Mouse (Mus musculus) liver, embryonic 11.5 days (tissue): ENCODE results near the gene Gpr1. TPM values are rescaled to one million over a fixed set of nuclear protein-coding genes. Genes with fewer than 3 reads are reported as not detected.

Experiments
- ATAC-seq: fragments of 200-750 bp; cut with Nextera tagmentation; replicated peaks from 2 replicates; pipeline ENCODE4 v1.8.0; 2017; ENCODE audit warnings: moderate number of reproducible peaks, mild to moderate bottlenecking, moderate TSS enrichment, moderate library complexity; ENCODE audit not compliant: low FRiP score
- DNase-seq: peaks from one replicate; pipeline ENCODE4 v3.0.0-alpha.2; 2017; ENCODE audit warnings: low spot score
- H3K27ac ChIP-seq: fragments of 300-500 bp; sonication (generic); 2 replicates; pipeline ENCODE4 v1.5.1; 2014; ENCODE audit warnings: mild to moderate bottlenecking, low read depth, low read length, control low read depth
- H3K27me3 ChIP-seq: fragments of 300-500 bp; sonication (generic); replicated peaks from 2 replicates; pipeline ENCODE4 v1.6.1; 2014; ENCODE audit warnings: low read length, mixed read lengths; ENCODE audit not compliant: control insufficient read depth, insufficient read depth
- H3K36me3 ChIP-seq: fragments of 300-500 bp; sonication (generic); 2 replicates; pipeline ENCODE4 v1.6.1; 2014; ENCODE audit warnings: mild to moderate bottlenecking, low read length, moderate library complexity, mixed read lengths; ENCODE audit not compliant: control insufficient read depth, insufficient read depth
- H3K4me1 ChIP-seq: fragments of 300-500 bp; sonication (generic); replicated peaks from 2 replicates; pipeline ENCODE4 v1.6.1; 2014; ENCODE audit warnings: low read length, mixed read lengths; ENCODE audit not compliant: control insufficient read depth, insufficient read depth
- H3K4me2 ChIP-seq: fragments of 300-500 bp; sonication (generic); 2 replicates; pipeline ENCODE4 v1.6.1; 2014; ENCODE audit warnings: mild to moderate bottlenecking, control low read depth, moderate library complexity
- H3K4me3 ChIP-seq: fragments of 300-500 bp; sonication (generic); 2 replicates; pipeline ENCODE4 v1.5.1; 2014; ENCODE audit warnings: low read depth, low read length, control low read depth
- H3K9ac ChIP-seq: fragments of 300-500 bp; sonication (generic); 2 replicates; pipeline ENCODE4 v1.6.1; 2014; ENCODE audit warnings: low read depth, low read length, control low read depth
- H3K9me3 ChIP-seq: fragments of 300-500 bp; sonication (generic); 2 replicates; pipeline ENCODE4 v1.6.1; 2016; ENCODE audit warnings: low read length, inconsistent platforms, mixed read lengths; ENCODE audit not compliant: control insufficient read depth
- WGBS: fragments of 180-500 bp; shearing (Covaris S2); extraction: QIAGEN DNeasy Blood & Tissue Kit; methylation state at CpG from one replicate; pipeline ENCODE4 v1.1.7; 2014; 5-methylcytosine and 5-hydroxymethylcytosine counted together
- polyA plus RNA-seq: library from polyadenylated mRNA; unstranded; fragments of >200 nt; fragmentation: Nextera tagmentation; extraction: Ambion mirVana; gene quantifications from 2 replicates; pipeline ENCODE4 v1.2.1, GENCODE M21; 2014

Gpr1 gene
- polyA plus RNA-seq, 1 experiment from 2014 or later = 0.14 TPM

GRCm38 (mm10) chr1:63239305-63239704 lies 25.0 kb upstream of the Gpr1 start:
- Histone ChIP-seq H3K27ac (no peak overlapping the region), H3K9ac (no peak overlapping the region), H3K36me3 (no peaks in the 10 kb centered on the region), H3K4me1 (no peaks in the 10 kb centered on the region; the same call in 1 of the 2 replicates), H3K27me3 (peaks cover 3% of the 10 kb centered on the region), H3K4me2 (no peak overlapping the region), H3K9me3 (no peaks in the 10 kb centered on the region), H3K4me3 (no peak overlapping the region)
- 55% methylated on average over 4 of the region's 4 CpGs for WGBS
- ATAC-seq = no peak
- no peak for DNase-seq

DNA sequence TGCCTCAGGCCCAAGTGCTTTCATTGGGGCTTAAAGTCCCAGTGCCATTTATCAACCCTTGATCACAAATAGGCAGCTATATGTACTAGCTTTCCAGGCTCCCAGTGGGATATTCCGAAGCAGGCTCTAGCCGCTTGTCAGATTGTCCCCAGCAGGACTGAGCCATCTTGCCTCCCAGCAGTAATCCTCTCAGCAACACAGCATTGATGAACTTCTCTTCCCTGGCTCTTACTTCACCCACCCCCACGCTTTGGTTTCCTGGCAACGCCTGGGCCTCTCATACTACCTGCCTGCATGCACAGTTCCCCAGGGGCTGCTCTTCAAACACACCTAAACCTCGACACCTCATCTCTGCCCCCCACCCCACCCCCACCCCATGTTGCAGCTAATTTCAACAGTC lies 23.0 kb upstream of the Gpr1 start:
- no peaks in the 10 kb centered on the region for H3K9me3 ChIP-seq
- ATAC-seq (no peak), DNase-seq (no peak)
- no peak overlapping the region for H3K9ac ChIP-seq
- H3K4me2 ChIP-seq = no peak overlapping the region
- no peak overlapping the region for H3K27ac ChIP-seq
- no peaks in the 10 kb centered on the region for H3K36me3 ChIP-seq
- no peak overlapping the region for H3K4me3 ChIP-seq
- no peaks in the 10 kb centered on the region; the same call in 1 of the 2 replicates for H3K4me1 ChIP-seq
- H3K27me3 ChIP-seq = no peaks in the 10 kb centered on the region
- 27% methylated on average over 5 of the region's 5 CpGs for WGBS

GRCm38 (mm10) chr1:63227241-63227640 lies 12.9 kb upstream of the Gpr1 start:
- no peak for DNase-seq
- Histone ChIP-seq H3K4me2 (no peak overlapping the region), H3K27me3 (no peaks in the 10 kb centered on the region)

DNA sequence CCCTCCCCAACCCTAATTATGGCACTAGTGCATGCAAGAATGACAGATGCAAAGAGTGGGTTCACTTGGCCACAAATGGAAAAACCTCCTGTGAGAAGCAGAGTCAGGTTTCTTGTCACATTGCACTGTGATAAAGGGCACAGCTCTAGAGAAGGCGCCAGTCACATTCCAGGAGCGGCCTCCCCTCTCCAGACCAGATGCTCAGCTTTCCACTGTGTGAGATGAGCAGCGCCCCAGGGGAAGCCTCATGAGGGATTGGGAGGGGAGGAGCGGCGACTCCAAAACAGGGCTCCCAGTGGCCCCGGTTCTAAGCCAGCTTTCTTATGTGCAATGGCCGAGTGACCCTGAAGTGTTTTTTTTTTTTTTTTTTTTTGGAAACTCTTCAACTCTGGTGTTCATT lies 11.5 kb upstream of the Gpr1 start:
- DNase-seq = no peak
- no peak overlapping the region for H3K27ac ChIP-seq
- no peak overlapping the region for H3K4me2 ChIP-seq

More at GRCm38 (mm10) chr1:63227241-63227640, 12.9 kb upstream of the Gpr1 start:
- 77% methylated on average over 5 of the region's 5 CpGs for WGBS
- no peak for ATAC-seq
- Histone ChIP-seq H3K36me3 (no peaks in the 10 kb centered on the region), H3K27ac (no peak overlapping the region), H3K9ac (no peak overlapping the region), H3K9me3 (no peaks in the 10 kb centered on the region), H3K4me3 (no peak overlapping the region), H3K4me1 (no peaks in the 10 kb centered on the region)

GRCm38 (mm10) chr1:63225009-63225408 lies 10.7 kb upstream of the Gpr1 start:
- Histone ChIP-seq H3K9ac (no peak overlapping the region), H3K36me3 (no peaks in the 10 kb centered on the region), H3K4me3 (no peak overlapping the region), H3K27me3 (no peaks in the 10 kb centered on the region), H3K27ac (no peak overlapping the region), H3K9me3 (no peaks in the 10 kb centered on the region), H3K4me2 (no peak overlapping the region), H3K4me1 (no peaks in the 10 kb centered on the region)
- DNase-seq = no peak
- peak; percentile 83 for ATAC-seq
- WGBS = 30% methylated on average over 4 of the region's 4 CpGs

More for the DNA sequence above, 11.5 kb upstream of the Gpr1 start:
- no peaks in the 10 kb centered on the region for H3K9me3 ChIP-seq
- no peak overlapping the region for H3K4me3 ChIP-seq
- H3K9ac ChIP-seq = no peak overlapping the region
- 20% methylated on average over 7 of the region's 7 CpGs for WGBS
- no peak for ATAC-seq
- no peaks in the 10 kb centered on the region for H3K27me3 ChIP-seq
- H3K36me3 ChIP-seq = no peaks in the 10 kb centered on the region
- H3K4me1 ChIP-seq = no peaks in the 10 kb centered on the region

DNA sequence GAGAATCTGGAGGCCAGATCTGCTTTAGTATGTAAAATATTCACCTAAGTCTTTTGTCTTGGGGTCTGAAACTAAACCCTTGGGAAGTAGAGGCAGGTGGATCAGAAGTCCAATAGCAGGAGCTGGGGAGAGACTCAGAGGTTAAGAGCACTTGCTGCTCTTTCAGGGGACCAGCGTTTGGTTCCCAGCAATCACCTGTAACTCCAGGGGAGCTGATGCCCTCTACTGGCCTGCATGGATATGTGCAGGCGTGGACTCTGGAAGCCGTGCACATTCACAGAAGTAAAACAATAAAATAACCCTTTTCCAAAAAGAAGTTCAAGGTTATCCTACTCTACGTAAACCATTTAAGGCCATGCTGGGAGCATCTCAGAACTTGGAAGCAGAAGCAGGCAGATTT lies 4.9 kb upstream of the Gpr1 start:
- Histone ChIP-seq H3K9me3 (no peaks in the 10 kb centered on the region; the same call in 1 of the 2 replicates), H3K4me2 (no peak overlapping the region), H3K36me3 (no peaks in the 10 kb centered on the region), H3K27ac (no peak overlapping the region), H3K9ac (no peak overlapping the region), H3K27me3 (no peaks in the 10 kb centered on the region; the same call in 1 of the 2 replicates), H3K4me3 (no peak overlapping the region), H3K4me1 (no peaks in the 10 kb centered on the region)
- WGBS = 89% methylated on average over 4 of the region's 4 CpGs
- ATAC-seq (no peak), DNase-seq (no peak)

- H3K4me1 ChIP-seq = no peaks in the 10 kb centered on the region
- no peaks in the 10 kb centered on the region for H3K36me3 ChIP-seq
- H3K9me3 ChIP-seq = no peaks in the 10 kb centered on the region; the same call in 1 of the 2 replicates
- H3K9ac ChIP-seq = no peak overlapping the region
- ATAC-seq = no peak
- no peak overlapping the region for H3K4me3 ChIP-seq
- H3K4me2 ChIP-seq = no peak overlapping the region
- no peak overlapping the region for H3K27ac ChIP-seq
- DNase-seq = no peak
- H3K27me3 ChIP-seq = no peaks in the 10 kb centered on the region; the same call in 1 of the 2 replicates
- WGBS = 47% methylated on average over 7 of the region's 7 CpGs
Measured at GRCm38 (mm10) chr1:63214631-63215030, 288 bp upstream of the Gpr1 start.

DNA sequence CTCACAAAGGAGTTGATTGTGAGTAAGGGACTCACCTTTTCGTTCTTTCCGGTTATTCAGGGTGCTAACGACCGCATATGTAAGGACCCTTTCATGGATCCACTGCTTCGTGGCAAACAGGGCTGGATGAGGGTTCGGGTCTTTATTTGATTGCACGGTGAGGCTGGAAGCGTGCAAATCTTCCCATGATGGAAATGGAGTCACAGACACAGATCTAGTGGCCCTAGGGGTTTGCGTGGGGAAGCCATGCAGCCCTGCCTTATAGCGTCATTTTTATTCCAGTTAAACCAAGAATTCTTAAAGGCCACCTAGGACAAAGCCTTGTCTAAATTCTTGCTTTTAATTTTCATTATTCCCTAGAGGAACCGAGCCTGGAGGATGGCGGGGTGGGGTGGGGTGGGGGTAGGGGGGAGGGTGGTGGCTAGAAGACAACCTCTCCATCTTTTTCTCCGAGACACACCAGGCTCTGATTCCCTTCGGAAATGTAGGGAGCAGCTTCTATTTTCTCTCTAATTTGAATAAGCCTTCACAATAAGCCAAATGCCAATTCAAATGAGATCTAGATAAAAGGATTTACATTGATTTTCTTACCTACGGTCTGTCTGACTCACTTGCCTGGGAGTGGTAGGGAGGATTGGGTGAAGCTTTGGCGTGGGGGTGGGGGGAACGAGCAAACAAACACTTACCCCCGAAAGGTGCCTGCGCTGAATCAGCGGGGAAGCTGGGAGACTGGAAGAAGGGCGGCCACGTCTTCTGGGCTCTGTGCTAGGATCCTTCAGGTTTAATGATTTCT lies 669 bp downstream of the Gpr1 start:
- ATAC-seq (no peak), DNase-seq (no peak)
- Histone ChIP-seq H3K4me3 (no peak overlapping the region), H3K4me2 (0 out of 2 replicates have a peak overlapping the region, but pooled peaks have one; percentile 14), H3K9ac (no peak overlapping the region), H3K4me1 (no peaks in the 10 kb centered on the region), H3K27ac (no peak overlapping the region), H3K27me3 (no peaks in the 10 kb centered on the region; the same call in 1 of the 2 replicates), H3K9me3 (no peaks in the 10 kb centered on the region), H3K36me3 (no peaks in the 10 kb centered on the region)
- WGBS = 23% methylated on average over 22 of the region's 22 CpGs
